Mouse (Mus musculus) bone marrow, adult 2 months (tissue): ENCODE data around the gene Slc26a10.

Experiments used
- CTCF ChIP-seq: fragments of 200-500 bp; IDR thresholded peaks from 2 replicates; pipeline ENCODE4 v1.5.1; 2011; ENCODE audit warnings: low read length, control low read depth; ENCODE audit not compliant: control insufficient read depth, insufficient read depth
- POLR2A ChIP-seq: fragments of 200-500 bp; IDR thresholded peaks from 2 replicates; pipeline ENCODE4 v1.6.1; 2011; ENCODE audit warnings: low read depth, mild to moderate bottlenecking, control low read depth, low read length, borderline replicate concordance; ENCODE audit not compliant: control insufficient read depth

- TF ChIP-seq POLR2A: 0 out of 2 replicates have a peak, but pooled peaks have one; percentile 22
- no peak for TF ChIP-seq CTCF
Observed at GRCm38 (mm10) chr10:127205373-127205772, 24.9 kb upstream of the Slc26a10 start.
